Mouse (Mus musculus) layer of hippocampus, adult 8-10 months (tissue): ENCODE measurements around the gene Rnf2. TPM values are rescaled to one million over a fixed set of nuclear protein-coding genes. Genes with fewer than 3 reads are reported as not detected.

Experiments used
- microRNA-seq, 2 experiments: library from miRNA; unstranded; fragments of <30 nt; microRNA quantifications; one replicate each; pipeline ENCODE4 v1.2.0; 2022
- total RNA-seq, 4 experiments: library from RNA; stranded (reverse); gene quantifications; 2 replicates each; pipeline ENCODE4 v1.2.4; 2022

Gene Rnf2
- total RNA-seq, 4 experiments from 2014 or later: 37.2 to 44.4 (median 40.6) TPM

Small RNA genes within 50 kb of the gene (microRNA-seq; reads per million reads assigned to microRNA genes)
- gene Mir7682: 0.25 to 0.96 reads per million in 2 experiments

Other genes with a start within 250 kb of the Rnf2 start
- gene Ivns1abp, start 156.5 kb downstream of the Rnf2 start, total RNA-seq: 10 to 100 TPM; 87.0 to 94.5 (median 92.4) TPM
- 10 to 100 TPM; 13.2 to 17.7 (median 15.5) TPM for gene Swt1, start 72.5 kb downstream of the Rnf2 start, total RNA-seq
- gene Trmt1l, start 72.4 kb downstream of the Rnf2 start, total RNA-seq: 10 to 100 TPM; 27.8 to 35.1 (median 32.3) TPM
- 1 to 10 TPM; 1.8 to 5.3 (median 3.5) TPM for gene Fam129a, start 70.2 kb upstream of the Rnf2 start, total RNA-seq